Mouse (Mus musculus) layer of hippocampus, postnatal 25 days (tissue): ENCODE results near the gene Gm20765. TPM values are rescaled to one million over a fixed set of nuclear protein-coding genes. Genes with fewer than 3 reads are reported as not detected.
"Not testable (repeated sequence)": the region's sequence is repeated elsewhere in the genome, so short reads cannot be mapped to it uniquely, and the experiment has no call there.

Experiments
- DNase-seq, 2 experiments: peaks; one replicate each; pipeline ENCODE4 v3.0.0; 2022; ENCODE audit warnings: mixed read lengths in 2 of 2, low spot score in 1 of 2; ENCODE audit errors: extremely low spot score in 1 of 2
- total RNA-seq, 2 experiments: library from RNA; stranded (reverse); gene quantifications; 2 replicates each; pipeline ENCODE4 v1.2.3; 2021

Gene Gm20765
- not detected for total RNA-seq

DNA sequence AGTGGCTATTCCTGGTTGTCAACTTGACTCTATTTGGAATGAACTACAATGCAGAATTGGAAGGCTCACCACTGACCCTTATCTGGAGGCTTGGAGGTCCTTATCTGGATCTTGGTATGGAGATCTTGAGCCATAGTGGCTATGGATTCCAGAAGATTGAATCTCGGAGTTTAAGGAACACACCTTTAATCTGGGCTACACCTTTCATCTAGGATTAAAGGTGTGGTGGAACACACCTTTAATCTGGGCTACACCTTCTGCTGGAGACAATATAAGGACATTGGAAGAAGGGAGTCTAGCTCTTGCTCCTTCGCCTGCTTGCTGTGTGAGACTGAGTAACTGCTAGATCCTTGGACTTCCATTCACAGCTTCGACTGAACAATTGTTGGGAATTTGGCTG lies at the start of gene Gm20765:
TSS of gene Gm20765 (plus strand) at position 301 of the 400 bp plus-strand sequence.
- not testable (repeated sequence) for DNase-seq

DNA sequence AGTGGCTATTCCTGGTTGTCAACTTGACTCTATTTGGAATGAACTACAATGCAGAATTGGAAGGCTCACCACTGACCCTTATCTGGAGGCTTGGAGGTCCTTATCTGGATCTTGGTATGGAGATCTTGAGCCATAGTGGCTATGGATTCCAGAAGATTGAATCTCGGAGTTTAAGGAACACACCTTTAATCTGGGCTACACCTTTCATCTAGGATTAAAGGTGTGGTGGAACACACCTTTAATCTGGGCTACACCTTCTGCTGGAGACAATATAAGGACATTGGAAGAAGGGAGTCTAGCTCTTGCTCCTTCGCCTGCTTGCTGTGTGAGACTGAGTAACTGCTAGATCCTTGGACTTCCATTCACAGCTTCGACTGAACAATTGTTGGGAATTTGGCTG lies 42.6 kb upstream of the Gm20765 start, which contains the start of gene Gm21293:
TSS of gene Gm21293 (plus strand) at position 301 of the 400 bp plus-strand sequence.
- not testable (repeated sequence) for DNase-seq

DNA sequence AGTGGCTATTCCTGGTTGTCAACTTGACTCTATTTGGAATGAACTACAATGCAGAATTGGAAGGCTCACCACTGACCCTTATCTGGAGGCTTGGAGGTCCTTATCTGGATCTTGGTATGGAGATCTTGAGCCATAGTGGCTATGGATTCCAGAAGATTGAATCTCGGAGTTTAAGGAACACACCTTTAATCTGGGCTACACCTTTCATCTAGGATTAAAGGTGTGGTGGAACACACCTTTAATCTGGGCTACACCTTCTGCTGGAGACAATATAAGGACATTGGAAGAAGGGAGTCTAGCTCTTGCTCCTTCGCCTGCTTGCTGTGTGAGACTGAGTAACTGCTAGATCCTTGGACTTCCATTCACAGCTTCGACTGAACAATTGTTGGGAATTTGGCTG lies 34.1 kb upstream of the Gm20765 start, which contains the start of gene Gm6763:
TSS of gene Gm6763 (plus strand) at position 301 of the 400 bp plus-strand sequence.
- not testable (repeated sequence) for DNase-seq

DNA sequence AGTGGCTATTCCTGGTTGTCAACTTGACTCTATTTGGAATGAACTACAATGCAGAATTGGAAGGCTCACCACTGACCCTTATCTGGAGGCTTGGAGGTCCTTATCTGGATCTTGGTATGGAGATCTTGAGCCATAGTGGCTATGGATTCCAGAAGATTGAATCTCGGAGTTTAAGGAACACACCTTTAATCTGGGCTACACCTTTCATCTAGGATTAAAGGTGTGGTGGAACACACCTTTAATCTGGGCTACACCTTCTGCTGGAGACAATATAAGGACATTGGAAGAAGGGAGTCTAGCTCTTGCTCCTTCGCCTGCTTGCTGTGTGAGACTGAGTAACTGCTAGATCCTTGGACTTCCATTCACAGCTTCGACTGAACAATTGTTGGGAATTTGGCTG lies 25.6 kb upstream of the Gm20765 start, which contains the start of gene Gm8764:
TSS of gene Gm8764 (plus strand) at position 301 of the 400 bp plus-strand sequence.
- DNase-seq = not testable (repeated sequence)

DNA sequence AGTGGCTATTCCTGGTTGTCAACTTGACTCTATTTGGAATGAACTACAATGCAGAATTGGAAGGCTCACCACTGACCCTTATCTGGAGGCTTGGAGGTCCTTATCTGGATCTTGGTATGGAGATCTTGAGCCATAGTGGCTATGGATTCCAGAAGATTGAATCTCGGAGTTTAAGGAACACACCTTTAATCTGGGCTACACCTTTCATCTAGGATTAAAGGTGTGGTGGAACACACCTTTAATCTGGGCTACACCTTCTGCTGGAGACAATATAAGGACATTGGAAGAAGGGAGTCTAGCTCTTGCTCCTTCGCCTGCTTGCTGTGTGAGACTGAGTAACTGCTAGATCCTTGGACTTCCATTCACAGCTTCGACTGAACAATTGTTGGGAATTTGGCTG lies 17.1 kb upstream of the Gm20765 start, which contains the start of gene Gm21304:
TSS of gene Gm21304 (plus strand) at position 301 of the 400 bp plus-strand sequence.
- not testable (repeated sequence) for DNase-seq

DNA sequence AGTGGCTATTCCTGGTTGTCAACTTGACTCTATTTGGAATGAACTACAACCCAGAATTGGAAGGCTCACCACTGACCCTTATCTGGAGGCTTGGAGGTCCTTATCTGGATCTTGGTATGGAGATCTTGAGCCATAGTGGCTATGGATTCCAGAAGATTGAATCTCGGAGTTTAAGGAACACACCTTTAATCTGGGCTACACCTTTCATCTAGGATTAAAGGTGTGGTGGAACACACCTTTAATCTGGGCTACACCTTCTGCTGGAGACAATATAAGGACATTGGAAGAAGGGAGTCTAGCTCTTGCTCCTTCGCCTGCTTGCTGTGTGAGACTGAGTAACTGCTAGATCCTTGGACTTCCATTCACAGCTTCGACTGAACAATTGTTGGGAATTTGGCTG lies 8.6 kb upstream of the Gm20765 start, which contains the start of gene Gm21312:
TSS of gene Gm21312 (plus strand) at position 301 of the 400 bp plus-strand sequence.
- not testable (repeated sequence) for DNase-seq

DNA sequence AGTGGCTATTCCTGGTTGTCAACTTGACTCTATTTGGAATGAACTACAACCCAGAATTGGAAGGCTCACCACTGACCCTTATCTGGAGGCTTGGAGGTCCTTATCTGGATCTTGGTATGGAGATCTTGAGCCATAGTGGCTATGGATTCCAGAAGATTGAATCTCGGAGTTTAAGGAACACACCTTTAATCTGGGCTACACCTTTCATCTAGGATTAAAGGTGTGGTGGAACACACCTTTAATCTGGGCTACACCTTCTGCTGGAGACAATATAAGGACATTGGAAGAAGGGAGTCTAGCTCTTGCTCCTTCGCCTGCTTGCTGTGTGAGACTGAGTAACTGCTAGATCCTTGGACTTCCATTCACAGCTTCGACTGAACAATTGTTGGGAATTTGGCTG lies 8.4 kb downstream of the Gm20765 start, which contains the start of gene Gm4340:
TSS of gene Gm4340 (plus strand) at position 301 of the 400 bp plus-strand sequence.
- not testable (repeated sequence) for DNase-seq

DNA sequence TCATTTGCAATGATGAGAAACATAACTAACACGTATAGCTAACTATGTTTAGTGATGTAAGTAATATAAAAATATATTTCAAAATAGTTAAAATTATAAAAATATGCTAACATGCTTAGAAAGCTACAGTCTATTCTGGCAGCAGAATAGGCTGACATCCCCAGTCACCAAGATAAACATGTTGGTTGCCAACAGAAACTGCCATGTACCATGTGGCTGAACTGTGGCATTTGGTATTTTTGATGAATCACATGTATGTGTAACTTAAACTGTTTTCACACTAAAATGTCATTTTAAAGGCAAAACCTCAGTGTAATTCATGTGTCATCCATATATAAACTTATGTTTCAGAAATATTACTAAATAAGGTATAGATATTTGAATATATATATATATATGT lies 24.3 kb downstream of the Gm20765 start:
- no peak for DNase-seq

DNA sequence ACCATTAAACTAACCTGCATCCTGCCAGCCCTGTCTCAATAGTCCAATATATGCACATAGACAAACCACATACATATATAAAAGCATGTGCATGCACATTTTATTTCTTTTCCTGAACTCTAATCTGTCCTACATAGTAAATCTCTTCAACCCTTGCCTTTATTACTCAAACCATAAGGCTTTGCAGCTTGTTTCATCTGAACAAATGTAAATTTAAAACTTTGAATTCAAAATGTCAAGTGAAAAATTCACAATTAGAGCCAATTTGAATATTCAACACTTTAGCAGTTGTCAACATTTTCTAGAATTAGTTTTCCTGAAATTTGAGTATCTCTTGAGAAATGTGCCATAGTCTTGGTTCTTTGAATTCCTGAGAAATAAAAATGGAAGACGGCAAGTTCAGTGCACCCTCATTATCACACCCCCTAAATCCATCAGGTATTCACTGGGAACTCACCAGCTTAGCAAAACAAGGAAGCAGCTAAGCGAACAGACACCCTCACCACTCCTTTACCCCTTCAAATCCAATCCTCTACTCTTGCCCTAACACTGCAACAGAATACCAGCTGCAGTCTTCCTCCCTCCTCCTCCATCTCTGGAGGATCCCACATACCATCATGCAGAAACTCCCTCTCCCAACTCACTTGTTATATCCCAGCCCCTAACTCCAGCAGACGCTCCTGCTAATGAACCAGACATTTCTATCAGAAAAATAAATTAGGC lies 25.1 kb downstream of the Gm20765 start:
- no peak for DNase-seq

DNA sequence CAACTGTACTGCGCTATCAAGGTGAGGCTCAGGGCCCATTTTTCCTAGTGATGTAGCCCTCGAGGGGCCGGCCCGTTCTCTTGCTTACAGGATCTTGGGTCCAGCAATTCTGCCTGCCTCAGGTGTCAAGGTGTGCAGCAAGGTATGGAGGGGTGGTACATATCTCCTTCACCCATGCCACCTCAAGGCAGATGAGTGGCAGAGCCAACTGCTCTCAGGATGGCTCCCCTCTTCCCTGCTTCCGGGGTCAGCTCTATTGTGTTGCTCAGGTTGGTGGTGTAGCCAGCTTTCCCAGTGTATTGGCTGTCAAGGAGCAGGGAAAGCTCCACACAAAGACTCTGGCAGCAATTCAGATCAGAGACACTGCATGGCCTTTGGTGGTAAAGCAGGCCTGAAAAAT lies 29.2 kb downstream of the Gm20765 start:
- DNase-seq = no peak

DNA sequence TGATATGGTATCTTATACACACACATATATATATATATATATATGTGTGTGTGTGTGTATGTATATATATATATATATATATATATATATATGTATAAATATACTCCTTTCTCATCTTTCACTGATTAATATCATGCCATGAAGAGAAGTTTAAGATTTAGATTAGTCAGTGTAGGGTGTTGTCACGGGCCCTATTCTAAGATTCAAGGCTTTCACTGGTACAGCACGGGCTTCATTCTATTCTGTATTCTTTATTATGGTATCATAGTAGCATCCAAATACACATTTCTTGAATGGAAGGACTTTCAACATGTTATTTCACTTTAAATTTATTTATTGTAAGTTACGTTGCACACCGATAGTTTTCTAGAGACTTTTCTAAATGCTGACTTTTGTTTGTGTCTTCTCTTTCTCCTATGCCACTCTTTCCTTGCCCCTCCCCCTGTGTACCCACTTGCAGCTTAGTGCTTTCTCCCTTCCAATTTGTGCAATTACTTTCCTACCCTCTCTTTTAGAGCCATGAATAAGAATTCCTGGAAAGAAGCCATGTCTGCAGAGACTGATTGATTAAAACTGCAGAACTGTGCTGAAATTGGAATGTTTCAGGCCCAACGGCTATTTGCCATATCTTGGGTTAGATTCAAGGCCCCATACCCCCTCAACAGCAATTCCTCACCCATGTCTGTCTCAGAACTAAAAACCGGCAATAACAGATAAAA lies 35.1 kb downstream of the Gm20765 start:
- no peak for DNase-seq

Other genes starting within 250 kb of the Gm20765 start
- gene Gm21293, start 42.5 kb upstream of the Gm20765 start, total RNA-seq = not detected
- gene Gm6763, start 34.0 kb upstream of the Gm20765 start, total RNA-seq = not detected
- gene Gm8764, start 25.5 kb upstream of the Gm20765 start, total RNA-seq = not detected
- not detected for gene Gm21304, start 17.0 kb upstream of the Gm20765 start, total RNA-seq
- gene Gm21312, start 8.5 kb upstream of the Gm20765 start, total RNA-seq = not detected
- gene Gm4340, start 8.5 kb downstream of the Gm20765 start, total RNA-seq = not detected